Mouse (Mus musculus): ENCODE measurements around the gene U2af1.

The U2af1 gene

DNA sequence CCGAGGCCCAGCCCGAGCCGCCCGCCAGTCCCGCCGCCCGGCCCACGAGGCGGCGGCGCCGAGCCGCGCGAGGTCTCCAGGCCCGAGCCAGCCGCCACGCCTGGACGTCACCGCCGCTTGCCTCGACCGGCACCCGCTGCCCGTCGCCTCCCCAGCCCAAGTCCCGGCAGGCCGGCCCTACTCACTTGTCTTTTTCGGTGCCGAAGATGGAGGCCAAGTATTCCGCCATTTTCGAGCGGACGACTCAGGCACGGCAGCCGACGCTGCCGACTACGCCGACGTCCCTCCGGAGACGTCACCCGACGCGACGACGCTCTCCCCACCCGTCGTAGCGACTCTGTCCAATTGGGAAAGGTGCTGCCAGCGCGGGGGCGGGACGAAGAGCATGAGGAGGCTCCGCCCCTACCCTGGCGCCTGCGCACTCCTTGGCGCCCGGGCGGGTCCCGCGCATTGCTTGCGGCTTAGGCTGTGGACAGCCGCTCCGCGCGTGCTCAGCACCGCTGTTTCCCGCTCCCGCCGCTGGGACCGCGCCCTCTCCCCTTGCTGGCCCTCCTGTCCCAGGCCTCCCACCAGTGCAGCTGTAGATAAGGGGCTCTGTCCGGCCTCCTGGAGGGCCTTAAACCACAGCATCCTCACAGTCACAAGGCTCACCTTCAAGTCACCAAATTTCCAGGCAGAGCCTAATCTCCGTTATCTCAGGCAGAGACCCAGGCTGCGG is at the start of gene U2af1:
Gene U2af1 (minus strand): TSS at position 425 of the 718 bp plus-strand sequence.
- peak; percentile 97 to 99 for DNase-seq

- peak; percentile 43 to 70 for DNase-seq
Observed at GRCm38 (mm10) chr17:31705271-31706020, 46.8 kb upstream of the U2af1 start.

DNA sequence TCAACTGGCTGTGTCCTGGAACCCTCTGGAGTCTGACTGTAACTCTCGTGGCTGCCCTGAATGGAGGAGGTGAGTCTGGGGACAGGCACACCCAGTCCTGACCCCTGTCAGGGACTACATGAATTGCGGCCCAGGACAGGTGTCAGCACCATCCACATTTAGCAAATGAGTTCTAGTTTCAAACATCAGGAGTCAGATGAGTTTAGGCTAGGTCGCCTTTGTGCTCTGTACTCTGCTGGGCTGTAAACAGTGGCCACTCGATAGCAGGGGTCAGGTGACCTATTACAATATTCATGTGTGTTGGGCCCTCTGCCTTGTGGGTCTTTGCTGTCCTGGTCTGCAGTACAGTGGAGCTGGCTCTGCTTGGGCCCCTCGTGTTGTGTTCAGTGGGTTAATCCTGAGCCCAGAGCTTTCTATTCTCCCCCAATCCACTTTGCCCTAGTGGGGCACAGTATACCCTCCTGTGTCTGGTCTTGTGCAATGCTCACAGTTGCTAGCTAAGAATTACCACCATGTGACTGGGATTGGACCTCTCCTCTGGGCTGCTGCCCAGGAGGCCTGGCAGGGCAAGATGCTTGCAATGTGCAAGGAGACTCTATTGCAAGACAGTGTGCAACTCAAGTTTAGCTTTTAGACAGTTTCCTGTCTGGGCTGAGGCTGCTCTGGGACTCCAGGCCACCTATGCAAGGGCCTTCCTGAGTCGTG is 44.7 kb upstream of the U2af1 start:
- DNase-seq, result peak; percentile 67 to 75

- DNase-seq, result no peak
Observed at GRCm38 (mm10) chr17:31698347-31698746, 39.7 kb upstream of the U2af1 start.

GRCm38 (mm10) chr17:31695356-31695755 is 36.7 kb upstream of the U2af1 start:
- peak; percentile 67 to 74 for DNase-seq

- peak in 1 of 2 experiments; percentile 52 for DNase-seq
Observed at GRCm38 (mm10) chr17:31694949-31695348, 36.3 kb upstream of the U2af1 start.

DNA sequence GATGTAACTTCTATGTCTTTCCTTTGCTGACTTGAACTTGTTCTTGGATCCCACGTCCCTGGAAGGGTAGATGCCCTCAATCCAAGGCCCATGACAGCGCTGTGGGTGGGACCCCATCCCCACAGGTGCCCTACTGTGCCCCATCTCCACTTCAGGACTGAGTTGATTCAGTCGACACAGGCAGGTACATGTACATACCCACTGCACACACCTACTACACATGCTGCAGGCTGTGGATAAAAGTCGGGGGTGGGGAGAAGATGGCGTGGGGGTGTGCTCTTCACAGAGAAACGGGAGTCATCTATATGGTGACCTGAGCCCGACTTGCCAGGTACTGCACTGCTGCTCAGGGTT is 35.3 kb upstream of the U2af1 start:
- DNase-seq, result no peak

DNA sequence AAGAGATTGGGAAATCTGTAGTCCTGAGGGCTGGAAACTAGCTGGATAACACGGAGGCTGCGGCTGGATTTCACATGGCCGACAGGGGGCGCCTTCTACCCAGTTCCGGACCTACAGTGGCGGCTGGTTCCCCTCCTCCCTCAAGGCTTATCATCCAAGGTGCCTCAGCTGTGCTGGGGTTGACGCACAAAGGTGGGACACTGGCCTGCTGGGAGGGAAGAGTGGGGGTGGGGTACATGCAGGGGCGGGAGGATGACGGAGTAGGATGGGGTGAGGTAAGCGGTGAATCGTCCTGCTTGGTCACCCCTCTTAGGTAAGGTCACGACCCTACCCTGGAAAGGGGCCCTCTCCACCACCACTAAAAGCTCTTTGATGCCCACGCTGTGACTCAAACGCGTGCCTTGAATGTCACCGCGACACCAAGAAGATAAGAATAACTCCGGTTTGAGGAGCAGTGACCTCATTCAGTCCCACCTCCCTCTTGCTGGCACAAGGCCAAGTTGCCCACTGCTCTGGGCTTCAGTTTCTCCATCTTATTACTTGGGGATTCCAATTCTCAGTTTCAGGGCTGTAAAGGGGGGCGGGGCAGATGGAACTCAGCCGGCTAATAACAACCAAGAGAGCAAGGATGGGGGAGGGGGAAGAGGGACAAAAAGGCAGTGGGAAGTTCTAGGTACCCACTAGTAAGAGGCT is 34.8 kb upstream of the U2af1 start:
- peak; percentile 79 to 91 for DNase-seq

DNA sequence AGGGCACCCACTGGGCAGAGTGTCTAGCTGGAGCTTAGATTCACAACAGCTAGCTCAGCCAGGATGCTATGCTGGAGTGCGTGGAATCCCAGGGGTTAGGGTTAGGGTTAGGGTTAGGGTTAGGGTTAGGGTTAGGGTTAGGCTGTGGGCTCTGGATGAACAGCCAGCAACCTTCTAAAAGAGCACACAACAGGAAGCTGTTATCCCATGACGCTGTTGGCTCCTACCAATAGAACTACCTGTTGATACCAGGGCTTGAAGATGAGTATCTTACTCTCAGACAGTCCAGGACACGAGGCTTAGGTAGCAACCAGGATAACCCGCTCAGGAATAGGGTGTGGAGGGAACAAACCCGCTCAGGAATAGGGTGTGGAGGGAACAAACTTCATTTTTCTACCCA is 34.2 kb upstream of the U2af1 start:
- no peak for DNase-seq

DNA sequence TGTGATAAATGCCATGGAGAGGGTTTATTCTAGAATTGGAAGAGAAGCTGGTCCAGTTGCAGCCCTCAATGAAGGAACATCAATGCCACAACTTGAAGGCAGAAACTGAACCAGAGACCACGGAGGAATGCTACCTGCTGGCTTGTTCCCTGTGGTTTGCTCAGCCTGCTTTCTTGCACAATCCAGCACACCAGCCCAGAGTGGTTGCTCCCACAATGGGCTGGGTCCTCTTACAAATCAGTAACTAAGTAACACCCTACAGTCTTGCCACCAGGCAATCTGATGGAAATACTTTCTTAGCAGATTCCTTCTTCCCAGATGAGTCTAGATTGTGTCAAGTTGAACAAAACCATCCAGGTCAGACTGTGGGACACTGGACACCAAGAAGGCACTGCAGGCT is 30.9 kb upstream of the U2af1 start:
- DNase-seq, result peak; percentile 39 to 49

- DNase-seq, result peak; percentile 57 to 67
Observed at GRCm38 (mm10) chr17:31688112-31688511, 29.4 kb upstream of the U2af1 start.

DNA sequence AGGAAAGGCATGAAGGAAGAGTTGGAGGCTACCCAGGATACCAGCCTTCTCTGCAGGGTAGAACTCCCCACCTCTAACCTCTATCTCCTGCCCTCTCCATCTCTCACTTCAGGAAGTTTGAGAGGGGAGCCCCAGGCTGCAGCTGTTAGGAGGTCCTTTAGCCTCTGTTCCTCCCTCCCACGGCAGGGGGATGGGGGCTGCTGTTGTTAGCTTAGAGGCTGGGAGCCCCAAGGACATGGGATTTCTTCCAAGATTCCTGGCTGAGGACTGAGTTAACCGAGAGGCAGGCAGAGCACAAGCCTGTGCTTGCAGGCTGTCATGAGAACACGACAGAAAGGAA is 27.5 kb upstream of the U2af1 start:
- peak in 1 of 2 experiments; percentile 49 for DNase-seq

- DNase-seq, result peak; percentile 89 to 92
Observed at GRCm38 (mm10) chr17:31685514-31686224, 27.0 kb upstream of the U2af1 start.

DNA sequence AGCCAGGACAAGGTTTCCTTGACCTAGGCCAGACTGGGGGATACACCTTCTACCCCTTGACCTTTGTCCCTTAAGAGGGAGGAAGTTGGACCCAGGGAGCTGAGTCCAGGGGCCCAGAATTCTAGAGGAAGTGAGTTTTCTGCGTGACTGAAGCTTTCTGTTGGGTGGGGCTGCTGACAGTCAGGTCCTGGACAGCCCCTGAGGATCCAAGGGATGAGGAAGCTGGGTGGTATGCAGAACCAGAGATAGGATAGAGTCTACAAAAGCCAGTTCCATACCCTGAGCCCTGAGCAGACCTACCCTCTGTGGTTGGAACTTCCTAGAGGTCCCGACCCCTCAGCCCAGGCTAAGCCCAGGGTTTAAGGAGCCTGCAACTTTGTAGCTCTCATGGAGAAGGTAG is 21.8 kb upstream of the U2af1 start:
- no peak for DNase-seq

DNA sequence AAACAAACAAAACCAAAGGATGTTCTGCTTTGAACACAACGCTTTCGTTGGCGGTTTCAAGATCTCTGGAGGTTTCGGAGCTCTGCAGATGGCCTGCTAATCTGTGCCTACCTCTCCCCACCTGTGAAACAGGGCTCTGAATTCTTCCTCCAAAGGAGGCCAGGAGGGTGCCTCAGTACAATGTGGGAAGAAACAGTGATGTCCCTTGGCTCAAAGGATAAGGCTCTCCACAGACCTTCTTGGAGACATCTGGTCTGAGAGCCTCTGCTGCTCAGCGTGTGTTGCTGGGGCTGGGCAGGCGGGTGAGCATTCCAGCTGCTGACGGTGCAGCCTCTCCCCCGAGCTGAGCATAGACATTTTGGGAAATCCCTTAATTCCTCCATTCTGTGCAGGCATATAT is 18.8 kb upstream of the U2af1 start, which contains the start of gene Cryaa:
Gene Cryaa (plus strand): TSS at position 301 of the 400 bp plus-strand sequence.
- DNase-seq, result no peak

- no peak for DNase-seq
Observed at GRCm38 (mm10) chr17:31674426-31674825, 15.7 kb upstream of the U2af1 start.

GRCm38 (mm10) chr17:31672279-31672678 is 13.6 kb upstream of the U2af1 start:
- no peak for DNase-seq

DNA sequence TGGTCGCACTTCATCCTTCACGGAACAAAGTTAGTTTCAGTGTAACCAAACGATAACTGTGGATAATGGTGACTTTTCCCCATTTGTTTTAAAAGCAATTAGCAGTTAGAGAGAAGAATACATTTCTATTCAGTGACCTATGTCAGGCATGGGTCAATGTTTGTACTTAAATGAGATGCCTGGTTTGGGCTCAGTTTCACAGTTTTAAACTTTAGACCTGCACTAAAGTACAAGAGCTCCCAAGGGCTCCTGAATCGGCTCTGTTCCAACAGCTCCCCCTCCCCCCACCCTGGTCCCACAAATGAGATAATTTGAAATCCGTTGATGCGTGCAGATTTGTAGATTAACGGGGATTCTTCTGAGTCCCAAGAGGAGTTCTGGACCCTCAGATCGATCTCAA is 13.0 kb upstream of the U2af1 start:
- DNase-seq, result peak in 1 of 2 experiments; percentile 57

DNA sequence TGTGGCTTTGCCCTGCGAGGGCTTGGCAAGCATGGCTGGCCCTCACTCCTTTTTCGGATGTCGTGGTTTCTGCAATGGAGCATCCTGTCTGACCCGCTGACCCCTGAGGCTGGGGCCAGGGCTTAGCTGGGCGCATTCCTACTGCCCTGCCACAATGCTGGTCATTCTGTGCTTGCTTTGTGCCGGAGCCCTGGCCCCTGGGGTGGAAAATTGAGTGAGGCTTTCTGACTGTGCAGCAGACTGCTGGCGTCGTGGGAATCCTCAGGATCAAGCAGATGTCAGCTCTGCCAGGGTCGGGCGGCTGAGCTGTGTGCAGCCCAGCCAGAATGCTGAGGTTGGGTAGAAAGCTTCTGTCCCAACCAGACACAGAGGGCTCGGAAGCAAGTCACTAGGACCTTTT is 11.5 kb upstream of the U2af1 start:
- DNase-seq, result no peak

DNA sequence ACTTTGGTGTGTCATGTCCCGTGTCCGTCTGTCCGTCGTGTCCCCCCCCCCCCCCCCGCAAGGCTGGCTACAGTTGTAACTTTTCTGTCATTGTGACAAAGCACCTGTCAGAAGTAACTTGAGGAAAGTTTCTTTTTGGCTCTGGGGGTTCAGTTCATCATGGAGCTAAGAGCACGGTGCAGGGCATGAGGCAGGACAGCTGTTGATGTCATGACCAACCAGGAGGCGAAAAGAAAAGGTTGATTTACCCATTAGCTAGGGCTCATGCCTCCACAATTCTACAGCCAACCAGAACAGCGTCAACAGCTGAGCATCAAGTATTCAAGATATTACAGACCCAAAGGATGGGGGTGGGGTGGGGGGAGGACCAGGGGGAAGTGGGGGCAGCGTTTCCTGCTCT is 9.6 kb upstream of the U2af1 start:
- DNase-seq, result no peak

GRCm38 (mm10) chr17:31664760-31665159 is 6.1 kb upstream of the U2af1 start:
- DNase-seq, result peak; percentile 91 to 93

DNA sequence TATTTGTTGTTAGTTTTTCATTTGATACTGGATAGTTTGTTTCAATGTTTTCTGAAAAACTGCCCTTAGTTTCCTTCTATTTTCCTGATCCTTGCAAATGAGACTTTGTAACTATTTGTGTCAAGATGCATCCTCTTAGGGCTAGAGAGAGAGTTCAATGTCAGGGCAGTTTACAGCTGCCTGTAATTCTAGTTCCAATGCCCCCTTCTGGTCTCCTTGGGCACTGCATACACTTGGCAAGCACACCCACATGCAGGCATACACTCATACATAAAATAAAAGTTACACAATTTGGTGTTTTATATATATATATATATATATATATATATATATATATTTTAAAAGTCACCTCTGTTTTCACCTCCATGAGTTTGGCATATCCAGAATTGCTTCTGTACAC is 4.2 kb upstream of the U2af1 start:
- DNase-seq, result peak in 1 of 2 experiments; percentile 40

Data from kidney, postnatal 36 days (tissue).